Mouse (Mus musculus): Measurements from ENCODE around the gene Gpr12. TPM values are rescaled to one million over a fixed set of nuclear protein-coding genes. Genes with fewer than 3 reads are reported as not detected.
"Not testable (repeated sequence)": the region's sequence is repeated elsewhere in the genome, so short reads cannot be mapped to it uniquely, and the experiment has no call there.

Gene Gpr12
- total RNA-seq, 1 experiment = not detected

- Histone ChIP-seq H3K27ac (ENCODE audit: insufficient read depth, low read depth, low read length, poor library complexity, severe bottlenecking) (no peak overlapping the region), H3K4me3 (ENCODE audit: insufficient read depth in 1 of 2, low read depth in 1 of 2, low read length in 2 of 2, poor library complexity in 1 of 2, severe bottlenecking in 1 of 2) (no peak overlapping the region), H3K9me3 (ENCODE audit: control insufficient read depth, insufficient read depth, low read depth, low read length) (no peaks in the 10 kb centered on the region), H3K4me1 (ENCODE audit: control insufficient read depth in 2 of 2, insufficient read depth in 2 of 2, low read length in 2 of 2, poor library complexity in 1 of 2) (no peaks in the 10 kb centered on the region), H3K9ac (ENCODE audit: insufficient read depth, low read depth, low read length, poor library complexity, severe bottlenecking) (no peak overlapping the region), H3K36me3 (ENCODE audit: control insufficient read depth, insufficient read depth, low read length, poor library complexity, severe bottlenecking) (no peaks in the 10 kb centered on the region)
- TF ChIP-seq ZC3H11A (IDR thresholded peaks at IDR 0.05; ENCODE audit: borderline replicate concordance, low read depth, low read length) = no peak
- in situ Hi-C loops (cut with MboI; ENCODE audit: low sequenced_read_pairs in 2 of 2, unreplicated experiment in 2 of 2) = no loop called here
- DNase-seq (ENCODE audit: low read depth, low spot score) = no peak
Measured at GRCm38 (mm10) chr5:146599970-146600369, 14.9 kb upstream of the Gpr12 start.

DNA sequence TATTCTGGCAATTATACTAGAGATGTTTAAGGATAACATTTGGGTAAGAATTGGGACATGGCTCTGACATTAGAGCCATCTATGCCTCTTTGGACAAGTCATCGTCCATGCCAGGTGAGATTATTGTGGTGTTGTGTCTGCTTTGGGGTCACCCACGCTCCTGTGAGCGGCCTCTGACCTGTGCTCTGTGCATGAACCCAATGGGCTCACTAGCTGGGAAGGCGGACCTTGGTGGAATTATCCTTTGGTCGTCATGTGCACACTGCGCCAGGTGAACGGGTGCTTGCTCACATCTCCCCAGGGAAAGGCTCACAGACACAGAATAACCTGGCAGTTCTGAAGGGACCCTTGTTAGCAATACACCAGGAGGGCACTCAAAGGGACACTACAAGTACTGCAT, 14.2 kb upstream of the Gpr12 start:
- not testable (repeated sequence) for H3K4me3 ChIP-seq (ENCODE audit: insufficient read depth in 1 of 2, low read depth in 1 of 2, low read length in 2 of 2, poor library complexity in 1 of 2, severe bottlenecking in 1 of 2)

GRCm38 (mm10) chr5:146598215-146599119, 13.4 kb upstream of the Gpr12 start:
- no peak for DNase-seq (ENCODE audit: low read depth, low spot score)
- Histone ChIP-seq H3K9ac (ENCODE audit: insufficient read depth, low read depth, low read length, poor library complexity, severe bottlenecking) (no peak overlapping the region), H3K9me3 (ENCODE audit: control insufficient read depth, insufficient read depth, low read depth, low read length) (no peaks in the 10 kb centered on the region), H3K4me3 (ENCODE audit: insufficient read depth in 1 of 2, low read depth in 1 of 2, low read length in 2 of 2, poor library complexity in 1 of 2, severe bottlenecking in 1 of 2) (no peak overlapping the region), H3K36me3 (ENCODE audit: control insufficient read depth, insufficient read depth, low read length, poor library complexity, severe bottlenecking) (no peaks in the 10 kb centered on the region), H3K27ac (ENCODE audit: insufficient read depth, low read depth, low read length, poor library complexity, severe bottlenecking) (no peak overlapping the region), H3K4me1 (ENCODE audit: control insufficient read depth in 2 of 2, insufficient read depth in 2 of 2, low read length in 2 of 2, poor library complexity in 1 of 2) (no peaks in the 10 kb centered on the region)
- in situ Hi-C loops (cut with MboI; ENCODE audit: low sequenced_read_pairs in 2 of 2, unreplicated experiment in 2 of 2) = no loop called here
- TF ChIP-seq MAFK (IDR thresholded peaks at IDR 0.05; ENCODE audit: insufficient read depth, low read depth, low read length) = no peak
- TF ChIP-seq CHD2 (IDR thresholded peaks at IDR 0.05; ENCODE audit: low read depth, low read length) = no peak
- TF ChIP-seq ZC3H11A (IDR thresholded peaks at IDR 0.05; ENCODE audit: borderline replicate concordance, low read depth, low read length) = no peak
- TF ChIP-seq HCFC1 (IDR thresholded peaks at IDR 0.05; ENCODE audit: borderline replicate concordance, insufficient read depth, low read length) = no peak
- TF ChIP-seq ZNF384 (IDR thresholded peaks at IDR 0.05; ENCODE audit: low read depth, low read length) = no peak

More for the DNA sequence above, 14.2 kb upstream of the Gpr12 start:
- H3K27ac ChIP-seq (ENCODE audit: insufficient read depth, low read depth, low read length, poor library complexity, severe bottlenecking); H3K9ac ChIP-seq (ENCODE audit: insufficient read depth, low read depth, low read length, poor library complexity, severe bottlenecking); H3K36me3 ChIP-seq (ENCODE audit: control insufficient read depth, insufficient read depth, low read length, poor library complexity, severe bottlenecking); in situ Hi-C loops (cut with MboI; ENCODE audit: low sequenced_read_pairs in 2 of 2, unreplicated experiment in 2 of 2); H3K4me1 ChIP-seq (ENCODE audit: control insufficient read depth in 2 of 2, insufficient read depth in 2 of 2, low read length in 2 of 2, poor library complexity in 1 of 2); DNase-seq (ENCODE audit: low read depth, low spot score); H3K9me3 ChIP-seq (ENCODE audit: control insufficient read depth, insufficient read depth, low read depth, low read length): not testable (repeated sequence)

DNA sequence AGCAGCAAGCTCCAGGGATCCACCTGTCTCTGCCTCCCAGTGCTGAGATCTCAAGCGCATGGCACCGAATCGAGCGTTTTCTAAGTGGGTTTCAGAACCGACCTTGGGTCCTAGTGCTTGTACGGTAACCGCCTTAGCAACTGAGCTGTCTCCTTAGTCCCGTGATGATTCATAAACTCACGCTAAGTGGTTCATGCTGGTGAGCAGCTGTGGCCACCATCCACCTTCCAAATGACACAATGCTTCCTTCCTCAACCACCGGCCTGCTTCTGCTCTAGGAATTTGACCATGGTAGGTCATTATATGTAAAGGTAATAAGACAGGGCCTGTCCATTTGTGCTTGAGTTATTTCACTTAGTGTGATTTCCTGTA, 12.4 kb upstream of the Gpr12 start:
- DNase-seq (ENCODE audit: low read depth, low spot score) = no peak
- Histone ChIP-seq H3K4me1 (ENCODE audit: control insufficient read depth in 2 of 2, insufficient read depth in 2 of 2, low read length in 2 of 2, poor library complexity in 1 of 2) (peaks cover 0 to 2% of the 10 kb centered on the region in 2 experiments; a peak in 1 of 4 replicates), H3K9ac (ENCODE audit: insufficient read depth, low read depth, low read length, poor library complexity, severe bottlenecking) (no peak overlapping the region), H3K9me3 (ENCODE audit: control insufficient read depth, insufficient read depth, low read depth, low read length) (no peaks in the 10 kb centered on the region), H3K4me3 (ENCODE audit: insufficient read depth in 1 of 2, low read depth in 1 of 2, low read length in 2 of 2, poor library complexity in 1 of 2, severe bottlenecking in 1 of 2) (no peak overlapping the region), H3K36me3 (ENCODE audit: control insufficient read depth, insufficient read depth, low read length, poor library complexity, severe bottlenecking) (no peaks in the 10 kb centered on the region), H3K27ac (ENCODE audit: insufficient read depth, low read depth, low read length, poor library complexity, severe bottlenecking) (no peak overlapping the region)
- in situ Hi-C loops (cut with MboI; ENCODE audit: low sequenced_read_pairs in 2 of 2, unreplicated experiment in 2 of 2) = no loop called here
- TF ChIP-seq ZC3H11A (IDR thresholded peaks at IDR 0.05; ENCODE audit: borderline replicate concordance, low read depth, low read length) (no peak), ZNF384 (IDR thresholded peaks at IDR 0.05; ENCODE audit: low read depth, low read length) (no peak), MAFK (IDR thresholded peaks at IDR 0.05; ENCODE audit: insufficient read depth, low read depth, low read length) (no peak), HCFC1 (IDR thresholded peaks at IDR 0.05; ENCODE audit: borderline replicate concordance, insufficient read depth, low read length) (no peak), CHD2 (IDR thresholded peaks at IDR 0.05; ENCODE audit: low read depth, low read length) (no peak)

Data from ES-E14 (cell line).